Mouse (Mus musculus) embryo, embryonic 11.5 days (tissue): ENCODE measurements around the gene F5.

Source experiments
- DNase-seq: peaks from one replicate; pipeline ENCODE4 v3.0.0-alpha.2; 2012; ENCODE audit warnings: low read depth, low spot score

Gene F5

DNA sequence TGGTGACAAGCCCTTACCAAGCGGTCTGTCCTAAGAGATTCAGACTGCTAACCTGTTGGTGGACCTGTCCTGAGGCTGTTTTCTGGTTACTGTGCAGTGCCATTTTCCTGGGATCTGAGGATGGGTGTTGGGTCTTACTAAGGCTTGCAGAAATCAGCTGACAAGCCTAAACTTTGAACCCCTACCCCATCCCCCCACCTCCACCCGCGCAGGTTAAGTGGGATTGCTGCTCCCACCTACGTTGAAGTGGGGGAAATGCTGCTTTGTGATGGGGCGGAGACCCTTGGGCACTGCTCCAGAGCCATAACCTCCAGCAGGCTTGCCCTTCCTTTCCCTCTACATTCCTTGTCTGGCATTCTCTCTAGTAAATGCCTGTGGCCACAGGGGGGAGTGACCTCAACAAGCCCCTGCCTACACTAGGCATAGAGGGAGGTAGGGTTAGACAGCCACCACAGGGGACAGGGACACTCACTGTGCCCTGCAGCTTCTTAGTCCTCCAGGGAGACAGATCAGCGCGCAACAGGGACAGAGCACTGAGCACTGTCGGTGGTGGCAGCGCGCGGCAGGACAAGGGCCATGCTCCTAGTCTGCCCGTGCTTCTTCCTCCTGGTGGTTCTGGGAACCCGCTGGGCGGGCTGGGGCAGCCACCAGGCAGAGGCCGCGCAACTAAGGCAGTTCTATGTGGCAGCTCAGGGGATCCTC, at the start of gene F5:
F5 (plus strand) TSS at position 452 of the 702 bp plus-strand sequence.
- DNase-seq, result no peak

DNA sequence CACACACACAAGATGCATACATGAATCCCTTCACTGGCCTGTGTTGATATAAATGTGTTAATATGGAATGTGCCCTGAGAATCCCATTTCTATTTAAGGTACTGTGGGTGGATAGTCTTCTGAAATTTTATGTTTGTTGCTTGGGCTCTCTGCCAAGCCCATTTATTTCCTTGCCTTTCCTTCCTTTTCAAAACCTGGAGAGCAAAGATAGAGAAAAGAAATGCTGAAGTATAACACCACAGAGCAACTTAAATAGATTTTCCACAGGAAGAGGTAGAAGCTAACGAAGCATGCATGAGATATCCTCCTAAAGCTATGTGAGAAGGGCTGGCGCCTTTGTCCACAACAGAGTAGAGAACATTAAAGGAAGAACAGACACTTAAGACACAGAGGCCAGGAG, 41.9 kb upstream of the F5 start:
- no peak for DNase-seq

- no peak for DNase-seq
Measured at GRCm38 (mm10) chr1:164110591-164111329, 40.9 kb upstream of the F5 start.

DNA sequence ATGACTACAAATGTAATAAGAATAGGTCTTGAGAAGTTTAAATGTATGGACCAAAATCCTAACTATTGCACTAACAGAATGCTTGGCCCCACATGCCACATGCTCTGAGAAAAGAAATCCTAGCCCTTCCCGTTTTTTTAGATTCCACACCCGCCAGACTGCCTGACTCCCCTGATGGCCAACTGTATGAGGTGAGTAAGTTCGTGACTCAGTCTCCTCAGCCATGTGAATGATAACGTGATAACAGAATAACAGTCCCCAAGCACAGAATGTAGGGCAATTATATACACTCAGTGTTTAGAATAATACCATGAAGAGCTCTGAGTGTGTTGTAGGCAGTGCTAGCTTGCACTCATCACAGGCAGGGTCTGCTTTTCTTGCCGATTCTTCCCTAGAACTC, 37.4 kb upstream of the F5 start:
- DNase-seq, result no peak

- no peak for DNase-seq
Measured at GRCm38 (mm10) chr1:164114947-164115493, 36.6 kb upstream of the F5 start, which contains the start of gene Selp. Gene Selp (plus strand): TSS chr1:164115264.

DNA sequence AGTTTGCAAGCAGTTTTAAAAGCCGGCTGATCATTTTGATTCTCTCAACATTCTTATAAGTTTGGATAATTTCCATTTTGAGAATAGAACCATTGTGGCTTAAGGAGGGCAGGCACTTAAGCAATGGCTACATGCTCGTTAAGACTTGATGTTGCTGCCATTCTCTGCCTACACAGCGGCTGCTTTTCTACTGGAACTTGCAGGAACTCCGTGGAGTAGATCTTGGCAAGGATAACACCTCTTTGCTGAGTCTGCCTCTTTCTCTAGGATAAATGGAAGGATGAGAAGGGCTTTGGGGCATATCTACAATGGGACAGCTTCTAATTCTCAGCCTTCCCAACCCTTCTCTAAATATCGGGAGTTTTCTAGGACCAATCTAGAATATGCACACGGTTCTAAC, 36.0 kb upstream of the F5 start:
- no peak for DNase-seq

GRCm38 (mm10) chr1:164117869-164118268, 33.8 kb upstream of the F5 start:
- no peak for DNase-seq

GRCm38 (mm10) chr1:164119892-164120776, 31.5 kb upstream of the F5 start:
- DNase-seq, result no peak

- DNase-seq, result no peak
Measured at GRCm38 (mm10) chr1:164120777-164121158, 30.9 kb upstream of the F5 start.

DNA sequence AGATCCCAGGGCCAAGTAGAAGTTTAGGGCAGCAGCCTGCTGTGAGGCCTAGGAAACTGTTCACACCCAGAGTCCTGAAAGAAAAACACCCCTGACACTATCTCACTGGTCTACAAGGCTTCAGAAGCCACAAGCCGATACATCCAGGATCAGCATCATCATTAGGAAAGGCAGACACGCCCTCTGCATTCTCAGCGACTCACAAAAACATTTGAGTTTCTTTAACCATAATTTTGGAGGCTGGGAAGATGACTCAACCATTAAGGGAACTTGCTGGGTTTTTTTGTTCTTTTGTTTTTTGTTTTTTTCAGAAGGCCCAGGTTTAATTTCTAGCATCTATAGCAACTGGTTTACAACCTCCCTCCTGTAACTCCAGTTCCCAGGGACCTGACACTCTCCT, 27.8 kb upstream of the F5 start:
- DNase-seq, result no peak

DNA sequence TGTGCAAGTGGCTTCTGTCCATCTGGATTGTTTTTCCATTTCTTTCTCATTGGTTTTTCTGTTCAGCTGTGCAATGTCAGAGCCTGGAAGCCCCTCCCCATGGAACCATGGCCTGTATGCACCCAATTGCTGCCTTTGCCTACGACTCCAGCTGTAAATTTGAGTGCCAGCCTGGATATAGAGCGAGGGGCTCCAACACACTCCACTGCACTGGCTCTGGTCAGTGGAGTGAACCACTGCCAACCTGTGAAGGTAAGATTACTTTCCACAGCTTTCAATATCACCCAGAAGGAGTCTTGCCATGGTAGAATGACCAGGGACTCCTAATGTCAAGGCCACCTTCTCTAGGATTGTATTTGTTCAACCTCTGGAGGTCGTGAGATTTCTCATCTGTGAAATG, 21.6 kb upstream of the F5 start:
- no peak for DNase-seq

DNA sequence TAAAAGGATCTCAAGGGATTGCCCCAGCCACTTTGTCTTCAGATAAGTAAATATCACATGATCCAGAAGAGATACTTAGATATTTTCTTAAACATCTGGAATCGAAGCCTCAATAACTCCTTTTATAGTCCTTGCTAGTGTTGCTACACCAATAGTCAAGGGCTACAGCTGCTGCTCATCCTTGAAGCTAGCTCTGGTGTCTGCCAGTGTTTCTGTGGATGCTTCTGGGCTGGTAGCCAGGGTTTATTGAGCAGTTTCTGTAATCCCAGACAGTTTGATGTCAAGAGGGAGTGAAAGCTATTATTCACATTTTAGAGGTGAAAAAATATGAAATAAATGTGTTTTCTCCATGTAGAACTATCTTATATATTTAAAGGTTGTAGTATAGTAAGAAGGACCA, 19.0 kb upstream of the F5 start:
- no peak for DNase-seq

GRCm38 (mm10) chr1:164134101-164134500, 17.5 kb upstream of the F5 start:
- no peak for DNase-seq

- no peak for DNase-seq
Measured at GRCm38 (mm10) chr1:164135360-164135759, 16.3 kb upstream of the F5 start.

DNA sequence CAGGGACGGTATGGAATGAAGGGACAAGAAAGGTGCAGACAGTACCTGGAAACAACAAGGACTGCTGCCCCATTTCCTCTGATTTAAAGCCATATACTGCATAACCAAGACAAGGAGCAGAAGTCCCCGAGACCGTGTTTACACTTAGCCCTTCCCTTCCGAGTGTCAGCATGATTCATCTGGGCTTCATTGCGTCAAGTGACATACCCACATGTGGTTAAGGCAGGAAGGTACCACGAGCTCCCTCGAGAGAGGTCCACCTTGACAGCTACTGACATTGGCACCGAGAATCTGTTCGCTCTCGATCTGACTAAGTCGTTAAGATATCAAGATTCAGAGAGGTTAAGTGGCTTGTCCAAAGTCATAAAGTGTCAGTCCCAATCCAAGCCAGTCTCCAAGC, 15.7 kb upstream of the F5 start:
- no peak for DNase-seq

- DNase-seq, result no peak
Measured at GRCm38 (mm10) chr1:164136636-164137035, 15.0 kb upstream of the F5 start.

- peak; percentile 65 for DNase-seq
Measured at GRCm38 (mm10) chr1:164138365-164139130, 13.1 kb upstream of the F5 start.

GRCm38 (mm10) chr1:164139464-164139863, 12.2 kb upstream of the F5 start:
- DNase-seq, result no peak

- no peak for DNase-seq
Measured at GRCm38 (mm10) chr1:164149083-164149482, 2.6 kb upstream of the F5 start.

GRCm38 (mm10) chr1:164152836-164153235, 1.2 kb downstream of the F5 start:
- no peak for DNase-seq

DNA sequence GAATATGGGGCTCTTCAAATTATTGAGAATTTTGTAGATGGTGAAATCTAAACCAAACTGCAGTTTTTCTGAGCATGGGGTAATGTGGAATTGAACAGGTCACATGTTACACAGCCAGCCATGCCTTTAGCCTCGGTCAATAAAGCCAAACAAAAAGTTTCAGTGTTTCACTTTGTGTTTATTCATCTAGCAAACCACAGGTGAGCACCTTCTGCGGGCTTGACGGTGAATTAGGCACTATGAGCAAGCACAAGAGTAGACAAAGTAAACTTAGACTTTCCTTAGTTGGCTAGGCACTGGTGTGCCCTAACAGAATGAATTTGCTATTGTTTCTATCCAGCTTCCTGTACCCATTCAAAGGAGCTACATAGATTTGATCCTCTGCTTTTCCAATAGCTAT, 3.3 kb downstream of the F5 start:
- DNase-seq, result no peak
